Comparison of ENCODE assay signal across 14 mouse cellular contexts in genomic region chr4:81899961-81900540, GRCm38 (mm10).
A peak's percentile ranks its signal among the peaks of the same experiment; 100 is the strongest.
DNase-seq lines count a peak whose midpoint lies in the region; ATAC-seq and TF ChIP-seq lines count a peak whose summit lies in the region.
"Had no signal": no experiment of that assay in that cellular context is flagged by ENCODE, and none has a peak within 500 bp of the region (broad histone marks: within the 10 kb centered on the region; RNA-seq: fewer than 3 reads in every experiment).

No protein-coding gene starts in this region.

- H3K27me3 ChIP-seq in lung, postnatal 0 days (replicated peaks; ENCODE audit: insufficient read depth, low read length), result no peaks in the 10 kb centered on the region
- H3K27me3 ChIP-seq: midbrain, embryonic 12.5 days had no signal

- H3K36me3 ChIP-seq in lung, postnatal 0 days (ENCODE audit: insufficient read depth, low read length), result no peaks in the 10 kb centered on the region
- H3K36me3 ChIP-seq: limb, embryonic 10.5 days; midbrain, embryonic 12.5 days had no signal

- ATAC-seq in frontal cortex, adult (ENCODE audit: low TSS enrichment), result peak; percentile 86
- ATAC-seq in lung, postnatal 0 days, result no peak
- ATAC-seq: activated CD4-positive, CD25-positive, alpha-beta regulatory T cell, adult 4 months had no signal

- no peak for TF ChIP-seq EP300 in lung, postnatal 0 days (IDR thresholded peaks at IDR 0.05)

- 25% methylated on average over 5 of the region's 5 CpGs for WGBS in lung, postnatal 0 days

- H3K9ac ChIP-seq in lung, postnatal 0 days (replicated peaks; ENCODE audit: low read depth), result no peak overlapping the region
- H3K9ac ChIP-seq: liver, embryonic 14.5 days; midbrain, embryonic 12.5 days had no signal

- H3K27ac ChIP-seq in lung, postnatal 0 days (ENCODE audit: low read length), result no peak overlapping the region
- H3K27ac ChIP-seq: limb, embryonic 10.5 days; liver, embryonic 14.5 days; midbrain, embryonic 12.5 days had no signal

- no peaks in the 10 kb centered on the region for H3K9me3 ChIP-seq in lung, postnatal 0 days (ENCODE audit: low read length)
- H3K9me3 ChIP-seq: limb, embryonic 10.5 days; midbrain, embryonic 12.5 days had no signal

- TF ChIP-seq CTCF in lung, postnatal 0 days (IDR thresholded peaks at IDR 0.05), result no peak

- no peak overlapping the region for H3K4me3 ChIP-seq in lung, postnatal 0 days (ENCODE audit: low read depth, low read length)
- H3K4me3 ChIP-seq: limb, embryonic 10.5 days; midbrain, embryonic 12.5 days had no signal

- H3K4me2 ChIP-seq in lung, postnatal 0 days (replicated peaks; ENCODE audit: low read depth, low read length), result no peak overlapping the region
- H3K4me2 ChIP-seq: midbrain, embryonic 12.5 days had no signal

- 0 out of 2 replicates have a peak, but pooled peaks cover 4% of the 10 kb centered on the region for H3K4me1 ChIP-seq in lung, postnatal 0 days (ENCODE audit: insufficient read depth, low read depth, low read length)
- H3K4me1 ChIP-seq: limb, embryonic 10.5 days; midbrain, embryonic 12.5 days had no signal

- DNase-seq in frontal cortex, postnatal 25 days (ENCODE audit: low spot score in 2 of 2), result no peak
- DNase-seq in lung, postnatal 0 days (ENCODE audit: low spot score), result peak; percentile 38
- DNase-seq in lung, postnatal 14 days, result no peak
- DNase-seq in heart, adult 9 months (ENCODE audit: low spot score in 2 of 2), result peak; percentile 29 to 50
- peak; percentile 15 for DNase-seq in lung, postnatal 25 days (ENCODE audit: low spot score)
- DNase-seq in T-cell, adult 2 months (ENCODE audit: low spot score), result no peak
- DNase-seq in cerebellum, adult 9-11 months, result no peak
- DNase-seq: kidney, adult 8-10 months; spleen, adult 18-20 months had no signal

Comparison
In these comparisons a context has a peak if more than half of its experiments do, and no peak if none do; other contexts are left out.
1. DNase-seq: peak in lung, postnatal 0 days (single experiment), heart, adult 9 months (2 of 2) and lung, postnatal 25 days (single experiment); none in frontal cortex, postnatal 25 days (0 of 2), lung, postnatal 14 days (single experiment), T-cell, adult 2 months (single experiment) and cerebellum, adult 9-11 months (single experiment).